Mouse (Mus musculus) embryonic facial prominence, embryonic 12.5 days (tissue): Measurements from ENCODE around the gene Slc44a1. TPM values are rescaled to one million over a fixed set of nuclear protein-coding genes. Genes with fewer than 3 reads are reported as not detected.
A peak's percentile ranks its signal among the peaks of the same experiment; 100 is the strongest.

ENCODE experiments used
- ATAC-seq: fragments of 200-750 bp; cut with Nextera tagmentation; 2 replicates; pipeline ENCODE4 v1.8.0; 2017; ENCODE audit not compliant: insufficient number of reproducible peaks, insufficient read depth, low FRiP score, low TSS enrichment
- H3K27ac ChIP-seq: fragments of 300-500 bp; sonication (generic); 2 replicates; pipeline ENCODE4 v1.5.1; 2016; ENCODE audit warnings: mild to moderate bottlenecking
- H3K27me3 ChIP-seq: fragments of 300-500 bp; sonication (generic); 2 replicates; pipeline ENCODE4 v1.6.1; 2016; ENCODE audit warnings: mild to moderate bottlenecking, moderate library complexity
- H3K36me3 ChIP-seq: fragments of 300-500 bp; sonication (generic); 2 replicates; pipeline ENCODE4 v1.6.1; 2016; ENCODE audit warnings: mild to moderate bottlenecking
- H3K4me1 ChIP-seq: fragments of 300-500 bp; sonication (generic); 2 replicates; pipeline ENCODE4 v1.6.1; 2016
- H3K4me2 ChIP-seq: fragments of 300-500 bp; sonication (generic); replicated peaks from 2 replicates; pipeline ENCODE4 v1.6.1; 2016; ENCODE audit warnings: mild to moderate bottlenecking, moderate library complexity
- H3K4me3 ChIP-seq: fragments of 300-500 bp; sonication (generic); 2 replicates; pipeline ENCODE4 v1.5.1; 2016; ENCODE audit warnings: mild to moderate bottlenecking
- H3K9ac ChIP-seq: fragments of 300-500 bp; sonication (generic); 2 replicates; pipeline ENCODE4 v1.6.1; 2016; ENCODE audit warnings: mild to moderate bottlenecking, moderate library complexity
- H3K9me3 ChIP-seq: fragments of 300-500 bp; sonication (generic); 2 replicates; pipeline ENCODE4 v1.6.1; 2016; ENCODE audit warnings: mild to moderate bottlenecking, moderate library complexity
- WGBS: fragments of 180-500 bp; shearing (Covaris S2); methylation state at CpG from one replicate; pipeline ENCODE4 v1.1.7; 2016; 5-methylcytosine and 5-hydroxymethylcytosine counted together
- polyA plus RNA-seq: library from polyadenylated mRNA; unstranded; fragments of >200 nt; fragmentation: Nextera tagmentation; extraction: Ambion mirVana; gene quantifications from 2 replicates; pipeline ENCODE4 v1.2.1, GENCODE M21; 2016

The Slc44a1 gene
- polyA plus RNA-seq, 1 experiment from 2014 or later, result 37.0 TPM

GRCm38 (mm10) chr4:53410752-53411151 is 29.5 kb upstream of the Slc44a1 start:
- Histone ChIP-seq H3K9me3 (no peaks in the 10 kb centered on the region), H3K36me3 (no peaks in the 10 kb centered on the region), H3K4me1 (peaks cover 8% of the 10 kb centered on the region; the same call in 1 of the 2 replicates), H3K4me3 (no peak overlapping the region), H3K4me2 (no peak overlapping the region), H3K27me3 (no peaks in the 10 kb centered on the region), H3K9ac (no peak overlapping the region), H3K27ac (no peak overlapping the region)
- ATAC-seq, result no peak
- WGBS, result 73% methylated on average over 5 of the region's 5 CpGs

DNA sequence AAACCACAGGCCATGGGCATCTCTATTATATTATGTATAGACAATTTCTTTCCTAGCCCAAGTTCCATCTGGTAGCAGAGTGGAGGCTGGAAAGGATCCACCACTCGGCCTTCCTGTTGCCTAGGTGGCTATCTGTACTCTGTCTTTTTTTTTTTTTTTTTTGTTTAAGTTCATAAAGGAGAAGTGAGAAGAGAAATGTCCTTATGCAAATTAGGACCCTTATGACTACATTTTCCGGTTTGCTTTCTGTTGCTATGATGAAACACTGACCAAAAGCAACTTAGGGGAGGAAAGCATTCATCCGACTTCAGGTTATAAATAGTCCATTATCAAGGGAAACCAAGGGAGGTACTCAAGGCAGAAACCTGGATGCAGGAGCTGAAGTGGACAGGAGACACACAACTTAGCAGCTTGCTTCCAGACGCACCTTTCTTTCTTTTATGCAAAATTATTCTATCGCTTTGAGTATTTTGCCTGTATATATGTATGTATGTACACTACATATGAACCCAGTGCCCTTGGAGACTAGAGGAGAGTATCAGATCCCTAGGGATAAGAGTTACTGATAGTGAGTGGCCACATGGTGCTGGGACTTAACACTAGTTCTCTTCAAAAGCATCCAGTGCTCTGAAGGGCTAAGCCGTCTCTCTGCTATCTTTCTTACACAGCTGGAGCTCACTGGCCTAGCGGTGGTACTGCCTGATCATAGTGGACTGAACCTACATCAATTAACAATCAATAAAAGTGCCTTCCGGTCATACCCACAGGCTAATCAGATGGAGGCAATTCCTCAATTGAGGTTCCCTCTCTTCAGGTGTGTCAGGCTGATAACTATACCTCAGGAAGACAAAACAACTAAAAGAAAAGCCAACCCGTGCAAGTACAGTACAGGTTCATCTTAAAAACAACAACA is 28.0 kb upstream of the Slc44a1 start:
- ATAC-seq, result no peak
- no peak overlapping the region for H3K27ac ChIP-seq
- peaks cover 13% of the 10 kb centered on the region; the same call in 1 of the 2 replicates for H3K4me1 ChIP-seq
- H3K9ac ChIP-seq, result no peak overlapping the region
- H3K4me3 ChIP-seq, result no peak overlapping the region
- H3K4me2 ChIP-seq, result no peak overlapping the region
- H3K36me3 ChIP-seq, result no peaks in the 10 kb centered on the region
- H3K9me3 ChIP-seq, result no peaks in the 10 kb centered on the region
- no peaks in the 10 kb centered on the region for H3K27me3 ChIP-seq
- WGBS, result 89% methylated on average over 9 of the region's 9 CpGs

GRCm38 (mm10) chr4:53412991-53413390 is 27.2 kb upstream of the Slc44a1 start:
- ATAC-seq, result no peak
- no peaks in the 10 kb centered on the region for H3K27me3 ChIP-seq
- H3K9me3 ChIP-seq, result no peaks in the 10 kb centered on the region
- no peak overlapping the region for H3K4me2 ChIP-seq
- H3K4me3 ChIP-seq, result no peak overlapping the region
- no peak overlapping the region for H3K27ac ChIP-seq
- 72% methylated on average over 6 of the region's 6 CpGs for WGBS
- no peak overlapping the region for H3K9ac ChIP-seq
- H3K4me1 ChIP-seq, result peaks cover 14% of the 10 kb centered on the region; the same call in 1 of the 2 replicates
- no peaks in the 10 kb centered on the region for H3K36me3 ChIP-seq

- no peaks in the 10 kb centered on the region for H3K27me3 ChIP-seq
- no peaks in the 10 kb centered on the region for H3K9me3 ChIP-seq
- H3K9ac ChIP-seq, result no peak overlapping the region
- 77% methylated on average over 9 of the region's 9 CpGs for WGBS
- no peak overlapping the region for H3K4me2 ChIP-seq
- no peaks in the 10 kb centered on the region for H3K36me3 ChIP-seq
- H3K27ac ChIP-seq, result no peak overlapping the region
- no peak for ATAC-seq
- H3K4me1 ChIP-seq, result peaks cover 11% of the 10 kb centered on the region; the same call in 1 of the 2 replicates
- H3K4me3 ChIP-seq, result no peak overlapping the region
Observed at GRCm38 (mm10) chr4:53414031-53414797, 26.0 kb upstream of the Slc44a1 start.

DNA sequence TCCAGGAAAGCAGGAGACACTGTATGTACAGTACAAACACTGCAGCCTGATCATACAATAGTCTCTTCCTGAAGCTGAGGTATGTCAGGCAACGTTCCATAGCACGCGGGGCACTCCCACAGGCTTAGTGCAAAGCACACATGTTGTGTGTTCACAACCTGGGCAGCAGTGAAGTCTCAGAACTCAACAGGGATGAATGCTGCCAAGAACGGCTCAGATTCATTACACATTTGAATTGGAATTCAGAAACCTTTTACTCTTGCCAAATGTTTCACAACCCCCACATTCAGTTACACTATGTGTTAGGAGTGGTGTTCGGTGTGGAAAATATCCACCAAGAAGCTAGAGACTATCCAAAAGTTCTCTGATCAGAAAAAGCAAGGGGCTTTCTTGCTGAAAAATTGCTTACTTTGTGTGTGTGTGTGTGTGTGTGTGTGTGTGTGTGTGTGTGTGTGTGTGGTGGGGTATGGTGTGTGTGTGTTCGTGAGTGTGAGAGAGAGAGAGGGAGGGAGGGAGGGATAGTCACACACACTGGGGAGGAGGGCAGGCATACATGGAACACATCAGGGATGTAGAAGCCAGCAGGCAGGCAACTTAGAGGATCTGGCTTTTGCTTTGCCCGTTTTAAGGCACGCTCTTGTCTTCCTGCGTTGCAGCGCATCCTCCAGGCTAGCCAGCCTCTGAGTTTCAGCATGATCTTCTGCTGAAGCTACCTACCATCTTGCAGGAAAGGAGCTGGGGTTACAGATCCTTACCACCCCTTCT is 24.2 kb upstream of the Slc44a1 start:
- ATAC-seq, result no peak
- Histone ChIP-seq H3K9ac (no peak overlapping the region), H3K4me1 (0 out of 2 replicates have a peak, but pooled peaks cover 6% of the 10 kb centered on the region), H3K4me2 (no peak overlapping the region), H3K36me3 (no peaks in the 10 kb centered on the region), H3K4me3 (no peak overlapping the region), H3K27me3 (no peaks in the 10 kb centered on the region), H3K27ac (peak overlapping the region; percentile 13; the same call in 1 of the 2 replicates), H3K9me3 (no peaks in the 10 kb centered on the region)
- 70% methylated on average over 9 of the region's 10 CpGs for WGBS

DNA sequence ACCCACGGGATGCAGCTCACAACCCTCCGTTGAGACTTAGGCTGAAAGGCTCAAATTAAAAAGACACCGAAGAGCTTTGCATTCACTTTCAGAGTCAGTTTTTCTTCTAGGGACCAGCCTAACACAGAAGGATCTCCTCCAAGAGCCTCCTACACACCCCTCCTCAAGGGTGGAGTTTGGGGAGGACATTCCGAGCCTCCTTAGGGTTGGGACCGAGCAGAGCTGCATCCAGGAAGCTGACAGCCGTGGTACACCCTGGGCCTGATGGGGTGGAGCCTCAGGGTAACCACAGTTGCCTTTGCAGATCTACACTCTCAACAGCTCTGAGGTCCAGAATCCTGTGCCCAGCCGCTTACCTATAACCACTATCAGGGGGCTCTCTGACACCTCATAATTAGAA is 23.3 kb upstream of the Slc44a1 start:
- Histone ChIP-seq H3K27me3 (no peaks in the 10 kb centered on the region), H3K4me2 (no peak overlapping the region), H3K4me1 (0 out of 2 replicates have a peak, but pooled peaks cover 6% of the 10 kb centered on the region), H3K36me3 (no peaks in the 10 kb centered on the region), H3K9me3 (no peaks in the 10 kb centered on the region), H3K27ac (no peak overlapping the region), H3K9ac (no peak overlapping the region), H3K4me3 (no peak overlapping the region)
- WGBS, result 50% methylated on average over 7 of the region's 7 CpGs
- ATAC-seq, result no peak

DNA sequence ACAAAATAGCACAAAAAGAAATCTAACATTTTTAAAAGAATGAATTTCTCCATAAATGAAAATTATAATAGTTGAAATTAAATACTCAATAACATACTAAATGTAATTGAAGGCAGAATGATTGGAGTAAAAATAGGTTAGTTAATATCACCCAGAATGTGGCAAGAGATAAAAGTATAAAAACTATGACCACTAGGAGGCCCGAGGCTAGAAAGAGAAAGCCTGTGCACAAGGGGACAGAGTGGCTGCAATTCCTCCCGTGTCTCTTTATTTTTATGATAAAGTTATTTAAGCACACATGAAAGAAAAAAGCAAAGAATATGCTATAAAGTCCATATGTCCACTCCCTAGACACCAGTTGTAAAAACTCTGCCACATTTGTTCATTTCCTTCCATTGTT is 17.4 kb upstream of the Slc44a1 start:
- H3K27ac ChIP-seq, result no peak overlapping the region
- no peak overlapping the region for H3K4me3 ChIP-seq
- no peaks in the 10 kb centered on the region for H3K36me3 ChIP-seq
- ATAC-seq, result no peak
- no peaks in the 10 kb centered on the region for H3K27me3 ChIP-seq
- H3K4me1 ChIP-seq, result no peaks in the 10 kb centered on the region
- no peaks in the 10 kb centered on the region for H3K9me3 ChIP-seq
- H3K9ac ChIP-seq, result no peak overlapping the region
- 71% methylated on average over 2 of the region's 2 CpGs for WGBS
- H3K4me2 ChIP-seq, result no peak overlapping the region

GRCm38 (mm10) chr4:53427120-53427519 is 13.1 kb upstream of the Slc44a1 start:
- no peak for ATAC-seq
- Histone ChIP-seq H3K4me3 (no peak overlapping the region), H3K4me1 (no peaks in the 10 kb centered on the region), H3K4me2 (no peak overlapping the region), H3K27me3 (no peaks in the 10 kb centered on the region), H3K9me3 (no peaks in the 10 kb centered on the region), H3K9ac (no peak overlapping the region), H3K27ac (no peak overlapping the region), H3K36me3 (no peaks in the 10 kb centered on the region)
- WGBS, result 76% methylated on average over 4 of the region's 4 CpGs

GRCm38 (mm10) chr4:53430522-53430921 is 9.7 kb upstream of the Slc44a1 start:
- H3K36me3 ChIP-seq, result no peaks in the 10 kb centered on the region
- no peaks in the 10 kb centered on the region for H3K9me3 ChIP-seq

DNA sequence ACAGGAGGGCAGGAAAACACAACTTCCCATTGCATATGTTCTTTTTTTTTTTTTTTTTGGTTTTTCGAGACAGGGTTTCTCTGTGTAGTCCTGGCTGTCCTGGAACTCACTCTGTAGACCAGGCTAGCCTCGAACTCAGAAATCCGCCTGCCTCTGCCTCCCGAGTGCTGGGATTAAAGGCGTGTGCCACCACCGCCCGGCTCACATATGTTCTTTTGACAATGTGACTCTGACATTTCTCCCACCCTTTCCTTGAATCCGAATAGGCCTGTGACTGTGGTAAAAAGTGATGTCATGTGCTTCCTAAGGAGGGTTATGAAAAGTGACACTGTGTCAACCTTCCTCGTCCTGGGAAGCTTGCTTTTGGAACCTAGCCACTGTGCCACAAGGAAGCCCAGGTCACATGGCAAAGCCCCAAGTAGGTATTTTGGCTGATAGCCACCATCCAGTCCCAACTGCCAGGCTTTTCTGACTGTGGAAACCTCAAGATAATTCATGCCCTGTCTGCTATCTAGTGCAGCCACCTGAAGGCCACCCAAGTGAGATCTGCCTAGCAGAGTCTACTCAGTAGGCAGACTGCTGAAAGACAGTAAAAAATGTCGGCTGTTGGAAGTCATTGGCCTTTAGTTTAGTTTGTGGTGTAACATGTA is 8.5 kb upstream of the Slc44a1 start:
- 87% methylated on average over 10 of the region's 10 CpGs for WGBS
- H3K4me3 ChIP-seq, result no peak overlapping the region

More at GRCm38 (mm10) chr4:53430522-53430921, 9.7 kb upstream of the Slc44a1 start:
- WGBS, result 63% methylated on average over 6 of the region's 6 CpGs
- no peak overlapping the region for H3K27ac ChIP-seq
- H3K4me1 ChIP-seq, result no peaks in the 10 kb centered on the region
- H3K4me3 ChIP-seq, result no peak overlapping the region
- no peak for ATAC-seq
- no peak overlapping the region for H3K4me2 ChIP-seq
- H3K27me3 ChIP-seq, result no peaks in the 10 kb centered on the region
- H3K9ac ChIP-seq, result no peak overlapping the region

More for the DNA sequence above, 8.5 kb upstream of the Slc44a1 start:
- no peak for ATAC-seq
- Histone ChIP-seq H3K27me3 (no peaks in the 10 kb centered on the region), H3K4me1 (no peaks in the 10 kb centered on the region), H3K36me3 (no peaks in the 10 kb centered on the region), H3K4me2 (no peak overlapping the region), H3K27ac (no peak overlapping the region), H3K9ac (no peak overlapping the region), H3K9me3 (no peaks in the 10 kb centered on the region)
